Mouse (Mus musculus) midbrain, embryonic 12.5 days (tissue): Measurements from ENCODE around the gene Prkcg. TPM values are rescaled to one million over a fixed set of nuclear protein-coding genes. Genes with fewer than 3 reads are reported as not detected.

ENCODE experiments used
- ATAC-seq: fragments of 200-750 bp; cut with Nextera tagmentation; 2 replicates; pipeline ENCODE4 v1.8.0; 2017; ENCODE audit warnings: low read depth, moderate TSS enrichment, moderate library complexity; ENCODE audit not compliant: low FRiP score
- H3K27ac ChIP-seq: fragments of 300-500 bp; sonication (generic); replicated peaks from 2 replicates; pipeline ENCODE4 v1.5.1; 2016; ENCODE audit warnings: mild to moderate bottlenecking
- H3K27me3 ChIP-seq: fragments of 300-500 bp; sonication (generic); 2 replicates; pipeline ENCODE4 v1.6.1; 2016; ENCODE audit warnings: mild to moderate bottlenecking
- H3K36me3 ChIP-seq: fragments of 300-500 bp; sonication (generic); 2 replicates; pipeline ENCODE4 v1.6.1; 2016
- H3K4me1 ChIP-seq: fragments of 300-500 bp; sonication (generic); 2 replicates; pipeline ENCODE4 v1.6.1; 2016
- H3K4me2 ChIP-seq: fragments of 300-500 bp; sonication (generic); replicated peaks from 2 replicates; pipeline ENCODE4 v1.6.1; 2016; ENCODE audit warnings: mild to moderate bottlenecking, moderate library complexity
- H3K4me3 ChIP-seq: fragments of 300-500 bp; sonication (generic); 2 replicates; pipeline ENCODE4 v1.5.1; 2016; ENCODE audit warnings: mild to moderate bottlenecking
- H3K9ac ChIP-seq: fragments of 300-500 bp; sonication (generic); replicated peaks from 2 replicates; pipeline ENCODE4 v1.6.1; 2016; ENCODE audit warnings: mild to moderate bottlenecking, moderate library complexity
- H3K9me3 ChIP-seq: fragments of 300-500 bp; sonication (generic); 2 replicates; pipeline ENCODE4 v1.6.1; 2016; ENCODE audit warnings: mild to moderate bottlenecking
- WGBS: fragments of 180-500 bp; shearing (Covaris S2); methylation state at CpG from one replicate; pipeline ENCODE4 v1.1.7; 2016; 5-methylcytosine and 5-hydroxymethylcytosine counted together
- polyA plus RNA-seq: library from polyadenylated mRNA; unstranded; fragments of >200 nt; fragmentation: Nextera tagmentation; extraction: Ambion mirVana; gene quantifications from 2 replicates; pipeline ENCODE4 v1.2.1, GENCODE M21; 2016

The Prkcg gene
- polyA plus RNA-seq, result 0.48 and 2.4 TPM in 2 replicates

DNA sequence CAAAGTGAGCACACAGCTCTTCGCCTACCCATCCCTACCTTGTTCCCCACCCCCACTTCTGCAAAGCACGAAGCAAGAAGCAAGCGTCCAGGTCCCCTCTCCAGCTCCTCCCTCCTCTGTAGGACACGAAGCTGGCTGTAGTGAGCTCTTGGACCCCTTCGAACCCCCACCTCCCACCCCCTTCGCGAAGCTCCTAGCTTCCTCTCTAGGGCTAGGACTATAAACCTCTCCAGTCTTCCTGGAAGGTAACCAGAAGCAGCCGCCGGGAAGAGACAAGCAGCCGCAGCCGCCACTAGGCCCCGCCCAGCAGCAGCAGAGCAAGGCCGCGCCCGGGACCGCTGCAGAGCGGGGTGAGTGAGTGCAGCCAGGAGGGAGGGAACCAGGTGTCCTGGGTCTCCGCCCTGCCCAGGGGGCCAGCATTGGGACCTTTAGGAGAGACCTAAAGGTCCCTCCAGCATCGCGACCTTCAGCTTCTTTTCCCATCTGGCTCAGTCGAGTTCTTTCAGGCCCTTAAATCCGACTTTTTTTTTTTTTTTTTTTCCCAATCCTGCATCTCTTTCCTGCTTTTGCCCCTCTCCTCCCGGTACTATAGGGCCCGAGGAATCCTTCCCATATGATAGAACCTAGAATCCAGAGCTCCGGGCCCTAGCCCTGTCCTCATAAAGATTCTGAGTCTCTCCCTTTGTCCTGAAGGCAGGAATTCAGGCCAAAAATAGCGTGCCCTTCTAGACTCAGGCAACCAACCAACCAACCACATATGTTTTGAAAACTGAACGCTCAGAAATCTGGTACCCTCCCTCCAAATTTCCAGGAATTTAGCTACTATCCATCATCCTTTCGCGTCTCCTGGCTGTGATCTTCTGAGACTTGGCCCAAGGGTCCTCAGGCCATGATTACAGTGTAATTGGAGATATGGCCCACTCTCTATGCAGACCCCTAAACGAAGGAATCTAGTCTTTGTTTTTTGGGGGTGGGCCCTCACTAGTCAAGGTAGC is at the start of gene Prkcg, which contains the start of gene Myadm:
Prkcg (plus strand) TSS at position 204 of the 995 bp plus-strand sequence.
Myadm (plus strand) TSS at position 105 of the 995 bp plus-strand sequence.
- ATAC-seq, result peak; percentile 44
- no peaks in the 10 kb centered on the region for H3K36me3 ChIP-seq
- WGBS, result 3% methylated on average over 30 of the region's 30 CpGs
- H3K4me1 ChIP-seq, result peaks cover 29% of the 10 kb centered on the region
- H3K4me2 ChIP-seq, result peak within 1 kb of the TSS; percentile 62
- H3K4me3 ChIP-seq, result peak within 1 kb of the TSS; percentile 47
- H3K27me3 ChIP-seq, result no peaks in the 10 kb centered on the region
- H3K9ac ChIP-seq, result peak within 1 kb of the TSS; percentile 71
- peak within 1 kb of the TSS; percentile 78 for H3K27ac ChIP-seq
- H3K9me3 ChIP-seq, result no peaks in the 10 kb centered on the region

DNA sequence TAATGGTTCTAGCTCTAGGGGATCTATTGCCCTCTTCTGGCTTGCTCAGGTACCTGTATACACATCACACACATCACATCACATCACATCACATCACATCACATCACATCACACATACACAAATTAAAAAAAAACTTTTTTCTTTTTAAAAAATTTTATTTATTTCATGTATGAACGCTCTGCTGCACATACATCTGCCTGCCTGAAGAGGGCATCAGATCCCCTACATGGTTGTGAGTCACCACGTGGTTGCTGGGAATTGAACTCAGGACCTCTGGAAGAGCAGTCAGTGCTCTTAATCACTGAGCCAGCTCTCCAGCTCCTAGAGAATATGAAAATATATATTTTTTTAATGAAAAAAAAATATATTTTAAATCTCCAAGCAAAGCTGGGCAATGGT is 49.8 kb upstream of the Prkcg start:
- no peaks in the 10 kb centered on the region for H3K27me3 ChIP-seq
- WGBS, result 77% methylated on average over 2 of the region's 2 CpGs

DNA sequence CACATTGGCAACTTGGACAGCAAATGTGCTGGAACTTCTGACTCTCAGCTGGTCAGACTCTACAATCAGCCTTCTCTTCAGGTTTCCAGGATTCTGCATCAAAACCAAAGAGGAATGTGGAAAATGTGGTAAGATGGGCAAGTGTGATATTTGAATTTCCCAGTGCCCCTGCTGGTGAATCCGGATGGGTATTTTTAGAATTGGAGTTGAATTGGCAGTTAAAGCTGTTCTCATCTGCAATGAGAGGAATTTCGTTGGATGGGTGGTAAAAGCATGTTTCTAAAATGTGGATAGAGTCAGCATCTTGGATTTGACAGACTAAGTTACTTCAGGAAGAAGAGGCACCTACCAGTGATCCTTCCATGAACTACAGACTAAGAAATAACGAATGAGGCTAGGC is 28.3 kb upstream of the Prkcg start:
- Histone ChIP-seq H3K9me3 (no peaks in the 10 kb centered on the region), H3K36me3 (no peaks in the 10 kb centered on the region), H3K27ac (no peak overlapping the region), H3K4me2 (no peak overlapping the region), H3K4me3 (no peak overlapping the region), H3K9ac (no peak overlapping the region), H3K4me1 (no peaks in the 10 kb centered on the region), H3K27me3 (0 out of 2 replicates have a peak, but pooled peaks cover 12% of the 10 kb centered on the region)
- no peak for ATAC-seq
- 72% methylated on average over 3 of the region's 3 CpGs for WGBS

More for the DNA sequence above, 49.8 kb upstream of the Prkcg start:
- Histone ChIP-seq H3K36me3 (no peaks in the 10 kb centered on the region), H3K4me3 (no peak overlapping the region), H3K9me3 (no peaks in the 10 kb centered on the region), H3K27ac (no peak overlapping the region), H3K4me1 (no peaks in the 10 kb centered on the region), H3K9ac (no peak overlapping the region), H3K4me2 (no peak overlapping the region)
- ATAC-seq, result no peak

DNA sequence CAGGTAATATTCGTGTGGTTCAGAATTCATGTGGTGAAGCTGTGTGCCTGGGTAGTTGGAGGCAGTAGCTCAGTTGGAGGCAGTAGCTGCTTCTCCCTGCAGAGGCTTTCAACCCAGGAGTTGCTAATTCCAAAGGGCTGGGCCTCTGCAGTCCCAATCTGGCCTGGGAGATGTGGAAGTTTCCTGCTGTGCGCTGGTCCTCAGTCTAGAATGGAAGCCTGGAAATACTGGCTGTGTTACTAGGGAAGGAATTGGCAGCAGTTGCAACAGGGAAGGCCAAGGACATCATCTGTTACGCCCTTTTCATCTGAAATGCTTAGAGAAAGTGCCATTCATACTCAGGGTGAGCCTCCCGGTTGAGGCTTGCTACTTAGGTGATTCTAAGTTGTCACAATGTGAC is 27.5 kb upstream of the Prkcg start:
- WGBS, result 68% methylated on average over 4 of the region's 4 CpGs
- Histone ChIP-seq H3K4me2 (no peak overlapping the region), H3K9ac (no peak overlapping the region), H3K27ac (no peak overlapping the region), H3K4me3 (no peak overlapping the region), H3K9me3 (no peaks in the 10 kb centered on the region), H3K36me3 (no peaks in the 10 kb centered on the region), H3K4me1 (no peaks in the 10 kb centered on the region), H3K27me3 (0 out of 2 replicates have a peak, but pooled peaks cover 12% of the 10 kb centered on the region)
- no peak for ATAC-seq

DNA sequence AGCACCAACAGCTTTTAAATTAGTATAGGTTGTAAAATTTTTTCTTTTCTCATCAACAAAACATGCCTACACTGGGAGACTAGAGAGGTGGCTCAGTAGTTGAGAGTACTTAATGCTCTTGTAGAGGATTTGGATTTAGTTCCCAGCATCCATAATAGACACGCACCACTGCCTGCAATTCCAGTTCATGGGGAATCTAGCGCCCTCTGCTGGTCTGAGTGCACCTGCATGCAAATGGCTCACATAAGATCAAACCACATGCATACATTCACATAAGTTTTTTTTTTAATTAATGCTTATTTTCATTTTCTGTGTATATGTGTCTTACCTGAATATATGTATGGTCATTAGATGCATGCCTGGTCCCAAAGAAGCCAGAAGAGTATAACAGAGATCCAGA is 26.2 kb upstream of the Prkcg start:
- Histone ChIP-seq H3K9ac (no peak overlapping the region), H3K36me3 (no peaks in the 10 kb centered on the region), H3K4me2 (no peak overlapping the region), H3K4me3 (no peak overlapping the region), H3K27me3 (0 out of 2 replicates have a peak, but pooled peaks cover 12% of the 10 kb centered on the region), H3K9me3 (no peaks in the 10 kb centered on the region), H3K4me1 (no peaks in the 10 kb centered on the region), H3K27ac (no peak overlapping the region)
- WGBS, result 42% methylated on average over 2 of the region's 2 CpGs
- ATAC-seq, result no peak

DNA sequence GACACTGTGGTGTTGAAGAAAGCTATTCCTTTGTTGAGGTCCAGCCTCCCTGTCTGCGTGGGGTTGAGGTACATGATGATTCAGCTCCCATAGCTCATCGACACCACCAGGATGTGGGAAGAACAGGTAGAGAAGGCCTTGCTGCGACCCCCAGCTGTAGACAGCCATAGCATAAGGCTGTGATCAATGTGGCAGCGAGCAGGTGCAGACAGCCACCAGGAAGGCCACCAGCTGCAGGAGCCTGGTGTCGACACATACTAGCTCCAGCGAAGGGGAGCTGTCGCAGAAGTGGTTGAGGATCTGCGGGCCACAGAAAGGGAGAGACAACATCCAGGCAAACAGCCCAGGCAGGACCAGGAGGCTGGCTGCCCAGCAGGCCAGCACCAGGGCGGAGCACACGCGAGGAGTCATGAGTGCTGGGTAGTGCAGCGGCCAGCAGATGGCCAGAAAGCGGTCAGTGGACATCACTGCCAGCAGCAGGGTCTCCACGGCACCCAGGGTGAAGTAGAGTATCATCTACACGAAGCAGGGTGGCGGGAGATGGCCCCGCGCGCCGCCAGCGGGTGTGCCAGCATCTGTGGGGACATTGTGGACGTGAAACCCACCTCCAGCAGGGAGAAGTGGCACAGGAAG is 24.5 kb upstream of the Prkcg start:
- Histone ChIP-seq H3K27me3 (0 out of 2 replicates have a peak, but pooled peaks cover 12% of the 10 kb centered on the region), H3K9me3 (no peaks in the 10 kb centered on the region), H3K4me2 (0 out of 2 replicates have a peak overlapping the region, but pooled peaks have one; percentile 22), H3K4me1 (no peaks in the 10 kb centered on the region), H3K27ac (no peak overlapping the region), H3K9ac (no peak overlapping the region), H3K4me3 (0 out of 2 replicates have a peak overlapping the region, but pooled peaks have one; percentile 10), H3K36me3 (no peaks in the 10 kb centered on the region)
- ATAC-seq, result no peak
- WGBS, result 37% methylated on average over 22 of the region's 22 CpGs

DNA sequence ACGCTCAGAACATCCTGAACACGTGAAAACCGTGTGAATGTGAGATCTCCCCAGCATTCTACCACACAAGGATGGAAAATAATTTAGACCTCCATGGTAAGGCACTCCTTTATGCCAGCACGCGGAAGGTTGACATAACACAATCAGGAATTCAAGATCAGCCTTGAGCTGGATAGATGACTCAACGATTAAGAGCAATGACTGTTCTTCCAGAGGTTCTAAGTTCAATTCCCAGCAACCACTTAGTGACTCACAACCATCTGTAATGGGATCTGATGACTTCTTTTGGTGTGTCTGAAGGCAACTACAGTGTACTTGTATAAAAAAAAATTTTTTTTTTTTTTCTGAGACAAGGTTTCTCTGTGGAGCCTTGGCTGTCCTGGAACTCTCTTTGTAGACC is 23.7 kb upstream of the Prkcg start:
- Histone ChIP-seq H3K27ac (no peak overlapping the region), H3K9me3 (no peaks in the 10 kb centered on the region), H3K27me3 (0 out of 2 replicates have a peak, but pooled peaks cover 12% of the 10 kb centered on the region), H3K4me1 (no peaks in the 10 kb centered on the region), H3K9ac (no peak overlapping the region), H3K4me3 (no peak overlapping the region), H3K36me3 (no peaks in the 10 kb centered on the region), H3K4me2 (no peak overlapping the region)
- WGBS, result 70% methylated on average over 6 of the region's 6 CpGs
- ATAC-seq, result no peak

DNA sequence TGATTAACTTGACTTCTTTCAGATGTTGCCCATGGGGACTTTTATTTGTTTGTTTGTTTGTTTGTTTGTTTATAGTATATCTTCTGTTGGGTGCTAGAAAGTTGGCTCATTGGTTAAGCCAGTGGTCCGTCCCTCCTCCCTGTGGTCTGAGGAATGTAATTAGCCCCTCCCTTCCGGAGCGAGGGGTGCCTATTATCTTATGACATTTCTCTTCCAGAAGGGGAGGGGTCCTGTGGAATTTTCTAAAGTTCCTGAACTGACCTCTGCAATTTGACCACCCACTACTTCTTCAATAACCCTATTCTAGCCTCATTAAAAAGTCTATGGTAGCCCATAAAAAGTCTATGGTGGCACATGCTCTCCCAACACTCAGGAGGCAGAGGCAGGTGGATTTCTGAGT is 21.7 kb upstream of the Prkcg start:
- Histone ChIP-seq H3K9ac (no peak overlapping the region), H3K4me3 (no peak overlapping the region), H3K4me1 (no peaks in the 10 kb centered on the region), H3K4me2 (no peak overlapping the region), H3K9me3 (no peaks in the 10 kb centered on the region), H3K36me3 (no peaks in the 10 kb centered on the region), H3K27me3 (0 out of 2 replicates have a peak, but pooled peaks cover 12% of the 10 kb centered on the region), H3K27ac (no peak overlapping the region)
- no peak for ATAC-seq
- 81% methylated on average over 3 of the region's 3 CpGs for WGBS

DNA sequence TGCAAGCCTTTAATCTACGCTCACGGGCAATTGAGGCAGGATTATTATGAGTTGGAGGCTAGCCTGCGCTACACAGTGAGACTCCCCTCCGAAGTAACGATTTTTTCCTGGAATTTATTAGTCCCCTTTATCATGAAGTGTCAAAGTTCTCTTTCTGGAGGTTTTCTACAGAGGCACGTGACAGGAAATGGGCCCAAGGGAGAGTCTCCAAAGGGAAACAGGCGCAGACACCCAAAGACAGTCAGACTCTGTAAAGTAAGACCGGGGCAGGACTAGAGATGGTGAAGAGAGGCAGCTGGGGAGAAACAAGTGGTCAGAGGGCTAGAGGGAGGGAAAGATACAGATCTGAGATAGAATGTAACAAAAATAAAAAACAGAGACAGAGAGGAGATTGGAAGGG is 21.1 kb upstream of the Prkcg start:
- 78% methylated on average over 8 of the region's 8 CpGs for WGBS
- no peaks in the 10 kb centered on the region for H3K4me1 ChIP-seq
- H3K27me3 ChIP-seq, result 0 out of 2 replicates have a peak, but pooled peaks cover 12% of the 10 kb centered on the region
- H3K9me3 ChIP-seq, result no peaks in the 10 kb centered on the region
- H3K27ac ChIP-seq, result no peak overlapping the region
- ATAC-seq, result no peak
- no peak overlapping the region for H3K9ac ChIP-seq
- H3K4me3 ChIP-seq, result no peak overlapping the region
- no peak overlapping the region for H3K4me2 ChIP-seq
- H3K36me3 ChIP-seq, result no peaks in the 10 kb centered on the region

DNA sequence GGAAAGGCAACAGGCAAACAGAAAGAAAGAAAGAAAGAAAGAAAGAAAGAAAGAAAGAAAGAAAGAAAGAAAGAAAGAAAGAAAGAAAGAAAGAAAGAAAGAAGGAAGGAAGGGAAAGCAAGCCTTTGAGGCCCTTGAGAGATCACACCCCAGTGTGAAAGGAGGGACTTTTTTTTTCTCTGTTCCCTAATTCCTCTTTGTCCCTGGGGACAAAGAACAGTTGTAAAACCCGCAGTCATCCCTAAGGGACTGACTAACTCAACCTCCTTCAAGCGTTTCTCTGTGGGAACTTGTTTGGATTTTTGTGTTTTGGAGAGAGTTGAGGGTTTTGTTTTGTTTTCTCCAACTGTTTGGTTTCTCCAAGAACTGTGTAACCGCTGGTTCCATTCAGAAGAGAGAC is 20.7 kb upstream of the Prkcg start:
- H3K27me3 ChIP-seq, result 0 out of 2 replicates have a peak, but pooled peaks cover 12% of the 10 kb centered on the region
- H3K27ac ChIP-seq, result no peak overlapping the region
- 18% methylated on average over 3 of the region's 3 CpGs for WGBS
- H3K9ac ChIP-seq, result no peak overlapping the region
- no peaks in the 10 kb centered on the region for H3K36me3 ChIP-seq
- no peak overlapping the region for H3K4me3 ChIP-seq
- no peak for ATAC-seq
- no peak overlapping the region for H3K4me2 ChIP-seq
- no peaks in the 10 kb centered on the region for H3K4me1 ChIP-seq
- H3K9me3 ChIP-seq, result no peaks in the 10 kb centered on the region

DNA sequence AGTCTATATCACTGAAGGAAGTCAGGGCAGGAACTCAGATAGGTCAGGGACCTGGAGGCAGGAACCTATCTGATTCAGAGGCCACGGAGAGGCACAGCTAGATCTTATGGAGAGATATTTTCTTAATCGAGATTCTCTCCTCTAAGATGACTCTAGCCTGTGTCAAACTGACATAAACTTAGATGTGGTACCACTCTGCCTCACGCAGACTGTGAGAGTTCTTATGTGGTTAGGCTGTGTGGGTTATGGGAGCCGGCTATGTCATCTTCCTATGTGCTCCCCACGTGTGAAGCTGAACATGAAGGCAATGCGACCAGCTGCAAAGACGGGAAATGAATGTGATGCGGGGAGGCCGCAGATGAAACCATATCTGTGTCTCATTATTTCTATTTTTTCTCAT is 16.8 kb upstream of the Prkcg start:
- Histone ChIP-seq H3K9ac (no peak overlapping the region), H3K4me3 (no peak overlapping the region), H3K4me2 (no peak overlapping the region), H3K27ac (no peak overlapping the region), H3K4me1 (no peaks in the 10 kb centered on the region), H3K9me3 (no peaks in the 10 kb centered on the region), H3K27me3 (no peaks in the 10 kb centered on the region), H3K36me3 (no peaks in the 10 kb centered on the region)
- no peak for ATAC-seq
- WGBS, result 90% methylated on average over 9 of the region's 9 CpGs
